Mouse (Mus musculus) gastrocnemius, postnatal 14 days (tissue): ENCODE results near the gene Gm42878. TPM values are rescaled to one million over a fixed set of nuclear protein-coding genes. Genes with fewer than 3 reads are reported as not detected.
"Not testable (repeated sequence)": the region's sequence is repeated elsewhere in the genome, so short reads cannot be mapped to it uniquely, and the experiment has no call there.

ENCODE experiments used
- DNase-seq: peaks from one replicate; pipeline ENCODE4 v3.0.0; 2021; ENCODE audit warnings: mixed read lengths
- intact Hi-C: fragments of 180-260 bp; cut with DNase I; formaldehyde crosslinking; loops from one replicate; pipeline ENCODE4 v1.15.1; 2025; ENCODE audit warnings: low total_unique reads
- total RNA-seq, 2 experiments: library from RNA; stranded (reverse); gene quantifications; 2 replicates each; pipeline ENCODE4 v1.2.3; 2021

The Gm42878 gene
- total RNA-seq, 2 experiments from 2014 or later: not detected

DNA sequence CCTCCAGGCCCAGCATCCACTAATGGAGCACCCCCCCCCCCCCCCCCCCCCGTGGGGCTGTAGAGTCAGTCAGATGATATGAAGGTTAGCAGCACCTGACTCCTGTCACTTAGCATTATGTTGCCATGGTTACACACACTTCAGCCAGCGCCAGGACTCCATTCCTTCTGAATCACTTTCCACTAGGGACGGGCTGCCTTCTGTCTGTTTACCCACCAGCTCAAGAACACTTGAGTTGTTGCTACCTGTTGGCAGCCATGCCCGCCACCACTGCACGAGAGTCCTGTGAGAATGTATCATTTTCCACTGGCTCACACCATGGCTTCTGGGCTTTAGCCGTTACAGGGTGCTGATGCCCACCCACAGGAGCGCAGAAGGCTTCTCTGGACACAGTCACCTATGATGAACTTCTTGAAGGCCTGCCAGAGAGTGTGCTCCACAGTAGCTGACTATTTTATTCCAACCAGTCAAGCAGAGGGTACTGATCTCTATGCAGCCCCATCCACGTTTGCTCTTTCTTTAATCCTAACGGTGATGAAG, 24.7 kb upstream of the Gm42878 start:
- intact Hi-C loops: loop anchor here (5.0 kb wide), 1 partner anchor 32 kb away; no protein-coding TSS in a partner anchor
- no peak for DNase-seq

DNA sequence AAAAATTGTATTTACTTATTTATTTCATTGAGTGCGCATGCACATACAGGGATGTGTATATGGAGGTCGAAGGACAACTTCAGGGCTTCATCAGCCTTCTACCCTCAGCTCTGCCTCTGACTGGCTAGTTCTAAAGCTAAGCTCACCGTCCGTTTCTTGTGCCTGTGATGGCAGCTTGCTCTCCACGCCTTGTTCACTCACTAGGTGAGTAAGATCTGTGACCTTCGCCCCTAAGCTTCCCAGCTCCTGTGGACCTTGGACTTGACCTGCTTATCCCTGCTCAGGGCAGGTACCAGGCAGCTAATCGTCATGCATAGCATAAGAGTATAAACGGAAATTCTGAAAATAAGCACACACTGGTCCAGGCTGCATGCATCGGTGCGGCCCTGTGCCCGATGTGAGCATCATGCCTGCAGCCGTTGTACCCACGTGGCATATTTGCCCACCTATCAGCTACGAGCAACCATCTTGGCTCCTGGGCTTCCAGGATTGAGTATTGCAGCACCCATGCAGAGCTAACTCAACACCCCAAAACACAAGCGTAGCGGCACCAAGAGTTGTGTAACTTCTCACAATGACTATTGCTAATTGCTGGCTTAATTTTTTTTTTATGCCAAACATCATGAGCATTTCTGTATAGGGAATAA, 20.9 kb upstream of the Gm42878 start:
- intact Hi-C loops: loop anchor here (5.0 kb wide), 1 partner anchor 36 kb away; no protein-coding TSS in a partner anchor
- no peak for DNase-seq

DNA sequence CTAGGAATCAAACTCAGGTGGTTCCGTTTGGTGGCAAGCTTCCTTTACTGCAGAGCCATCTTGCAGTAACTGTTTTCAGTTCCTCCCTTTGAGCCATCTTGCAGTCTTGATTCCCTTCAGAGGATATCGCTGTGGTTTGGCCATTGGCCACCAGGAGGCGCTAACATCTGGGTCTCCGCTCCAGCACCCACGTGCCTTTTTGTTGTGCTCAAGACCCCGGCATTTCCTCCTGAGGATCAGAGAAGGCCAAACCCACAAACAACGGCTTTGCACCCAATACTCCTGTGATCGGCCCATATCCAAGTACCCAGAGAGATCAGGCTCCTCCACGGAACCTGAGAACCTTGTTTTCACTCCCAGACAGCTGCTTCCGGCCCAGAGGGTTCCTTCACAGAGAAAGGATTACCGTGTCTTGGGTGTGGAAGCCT, 19.2 kb upstream of the Gm42878 start:
- intact Hi-C loops: no loop called here
- DNase-seq: peak; percentile 88

DNA sequence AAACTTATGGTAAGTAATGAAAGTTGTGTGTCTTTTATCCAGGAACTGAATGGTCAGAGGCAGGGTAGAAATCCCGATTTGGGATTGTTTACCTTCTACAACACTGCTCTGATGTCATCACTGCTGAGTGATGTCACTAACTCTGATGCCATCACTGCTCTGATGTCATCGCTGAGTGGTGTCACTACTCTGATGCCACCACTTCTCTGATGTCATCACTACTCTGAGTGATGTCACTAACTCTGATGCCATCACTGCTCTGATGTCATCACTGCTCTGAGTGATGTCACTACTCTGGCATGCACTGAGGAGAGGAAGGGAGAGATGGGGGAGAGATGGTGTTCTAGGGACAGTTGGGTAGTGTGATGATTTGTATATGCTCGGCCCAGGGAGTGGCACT, 17.2 kb upstream of the Gm42878 start:
- intact Hi-C loops: no loop called here
- DNase-seq: no peak

DNA sequence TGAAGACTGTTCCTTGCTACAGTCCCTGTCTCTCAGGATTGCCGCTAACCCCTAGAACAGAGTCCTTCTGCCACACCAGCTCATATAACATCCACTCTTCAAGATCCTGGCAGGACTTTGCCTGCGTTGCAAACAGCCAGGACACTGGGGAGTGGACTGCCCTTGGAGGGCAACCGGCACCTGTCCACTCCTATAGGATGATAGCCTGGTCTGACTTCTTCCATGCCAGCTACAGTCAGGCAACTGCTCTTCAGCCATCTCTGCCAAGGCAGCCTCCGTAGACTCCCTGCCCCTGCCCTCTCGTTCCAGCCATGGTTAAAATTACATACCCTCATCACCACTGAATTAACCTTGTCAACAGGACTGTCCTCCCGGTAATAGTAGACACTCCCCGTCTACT, 3.9 kb upstream of the Gm42878 start:
- DNase-seq: peak; percentile 53
- intact Hi-C loops: no loop called here

DNA sequence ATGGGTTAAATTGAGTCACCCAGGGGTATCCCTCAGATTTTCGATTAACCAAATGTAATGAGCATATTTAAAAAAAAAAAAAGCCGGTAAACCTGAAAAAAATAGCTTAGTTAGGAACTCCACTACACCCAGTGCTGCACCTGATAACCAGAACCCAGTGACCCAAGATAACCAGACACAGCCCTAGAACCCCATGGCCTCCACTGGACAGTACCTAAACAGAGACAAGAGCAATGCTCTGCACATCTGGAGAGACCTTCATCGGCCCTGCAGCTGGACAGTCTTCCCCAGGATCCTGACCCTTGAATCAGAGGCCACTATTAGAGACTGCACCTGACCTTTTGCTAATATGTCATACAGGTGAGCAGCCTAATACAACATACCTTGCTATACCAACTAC, 1.8 kb upstream of the Gm42878 start:
- no peak for DNase-seq
- intact Hi-C loops: no loop called here

DNA sequence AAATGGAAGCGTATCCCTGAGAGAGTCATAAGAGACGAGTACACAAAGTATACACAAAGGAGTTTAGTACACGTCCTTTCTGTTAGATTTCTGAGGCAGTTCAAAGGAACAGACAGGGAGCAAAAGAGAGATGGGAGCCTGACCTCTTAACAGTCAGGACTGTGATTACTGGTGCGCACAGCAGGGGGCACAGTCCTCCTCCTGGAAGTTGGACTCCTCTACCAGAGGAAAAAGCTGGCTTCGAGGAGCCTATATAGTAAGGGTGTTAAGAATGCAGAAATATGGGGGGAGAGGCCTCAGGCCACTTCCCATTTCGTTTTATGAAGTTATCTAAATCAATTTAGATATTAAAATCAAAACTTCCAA, 1.2 kb upstream of the Gm42878 start:
- peak; percentile 68 for DNase-seq
- intact Hi-C loops: no loop called here

DNA sequence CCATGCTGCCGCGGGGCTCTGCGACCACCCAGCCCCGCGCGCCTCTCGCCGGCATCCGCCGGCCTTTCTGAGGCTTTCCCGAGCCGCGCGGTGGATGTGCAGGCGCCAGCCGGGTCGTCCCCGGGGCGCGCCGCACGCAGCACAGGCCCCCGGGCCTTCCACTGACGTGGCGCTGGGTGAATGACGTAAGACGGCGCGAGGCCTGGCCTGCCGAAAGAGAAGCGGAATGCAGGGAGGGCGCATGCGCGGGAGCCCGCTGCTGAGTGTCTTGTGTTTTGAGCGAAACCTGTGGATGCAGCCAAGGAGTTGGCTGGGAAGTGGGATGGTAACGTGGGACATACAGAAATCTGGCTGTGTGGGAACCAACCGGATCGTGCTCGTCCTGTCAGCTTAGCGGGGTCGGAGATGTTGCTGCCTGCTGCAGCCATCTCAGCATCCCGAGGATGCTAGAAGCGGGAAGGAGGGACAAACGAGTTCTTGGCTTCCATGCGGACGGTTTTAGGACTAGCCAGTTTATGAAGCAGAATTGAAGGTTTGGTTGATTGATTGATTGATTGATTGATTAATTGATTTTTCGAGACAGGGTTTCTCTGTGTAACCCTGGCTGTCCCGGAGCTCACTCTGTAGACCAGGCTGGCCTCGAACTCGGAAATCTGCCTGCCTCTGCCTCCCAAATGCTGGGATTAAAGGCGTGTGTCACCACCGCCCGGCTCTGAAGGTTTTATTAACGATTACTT, 679 bp upstream of the Gm42878 start, which contains the start of gene Mapkapk5:
TSS of gene Mapkapk5 (minus strand) at position 113 of the 737 bp plus-strand sequence.
- intact Hi-C loops: no loop called here
- DNase-seq: peak; percentile 97

DNA sequence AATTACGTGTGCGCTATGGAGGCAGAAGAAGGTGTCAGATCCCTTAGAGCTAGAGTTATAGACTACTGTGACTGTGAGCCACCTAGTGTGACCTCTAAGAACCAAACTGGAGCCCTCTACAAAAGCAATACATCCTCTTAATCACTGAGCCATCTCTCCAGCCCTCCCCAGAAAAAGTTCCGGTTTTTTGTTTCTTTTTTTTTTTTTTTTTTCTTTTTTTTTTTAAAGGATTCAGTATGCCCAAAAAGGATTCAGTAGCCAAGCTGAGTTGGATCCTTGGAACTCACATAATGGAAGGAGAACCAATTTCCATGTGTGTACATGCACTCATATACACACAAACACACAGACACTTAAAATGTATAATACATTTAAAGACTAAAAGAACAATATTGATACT, 1.9 kb downstream of the Gm42878 start:
- intact Hi-C loops: no loop called here
- DNase-seq: no peak

DNA sequence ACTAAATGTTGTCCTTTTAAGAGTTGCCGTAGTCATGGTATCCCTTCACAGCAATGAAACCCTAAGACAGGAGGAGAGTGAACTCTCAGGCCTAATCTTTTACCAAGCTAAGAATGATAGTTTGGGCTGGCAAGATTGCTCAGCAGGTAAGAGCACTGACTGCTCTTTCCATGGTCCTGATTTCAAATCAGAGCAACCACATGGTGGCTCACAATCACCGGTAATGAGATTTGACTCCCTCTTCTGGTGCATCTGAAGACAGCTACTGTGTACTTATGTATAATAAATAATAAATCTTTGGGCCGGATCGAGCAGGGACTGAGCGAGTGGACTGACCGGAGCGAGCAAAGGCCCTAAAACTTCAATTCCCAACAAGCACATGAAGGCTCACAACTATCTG, 4.0 kb downstream of the Gm42878 start:
- intact Hi-C loops: no loop called here
- no peak for DNase-seq

DNA sequence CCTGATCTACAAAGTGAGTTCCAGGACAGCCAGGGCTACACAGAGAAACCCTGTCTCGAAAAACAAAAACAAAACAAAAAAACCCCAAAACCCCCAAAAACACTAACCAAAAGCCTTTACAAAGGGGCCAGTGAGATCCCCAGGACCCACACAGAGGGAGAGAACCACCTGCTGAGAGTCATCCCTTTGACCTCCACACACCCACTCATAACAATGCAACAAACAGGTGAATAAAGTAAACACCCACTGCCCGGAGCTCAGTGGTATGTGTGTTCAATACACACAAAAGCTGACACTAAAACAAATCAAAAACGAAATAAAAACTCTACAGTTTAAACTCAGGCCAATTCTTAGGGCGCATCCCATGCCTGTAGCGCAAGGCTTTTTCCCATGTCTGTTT, 5.2 kb downstream of the Gm42878 start:
- intact Hi-C loops: no loop called here
- DNase-seq: no peak

DNA sequence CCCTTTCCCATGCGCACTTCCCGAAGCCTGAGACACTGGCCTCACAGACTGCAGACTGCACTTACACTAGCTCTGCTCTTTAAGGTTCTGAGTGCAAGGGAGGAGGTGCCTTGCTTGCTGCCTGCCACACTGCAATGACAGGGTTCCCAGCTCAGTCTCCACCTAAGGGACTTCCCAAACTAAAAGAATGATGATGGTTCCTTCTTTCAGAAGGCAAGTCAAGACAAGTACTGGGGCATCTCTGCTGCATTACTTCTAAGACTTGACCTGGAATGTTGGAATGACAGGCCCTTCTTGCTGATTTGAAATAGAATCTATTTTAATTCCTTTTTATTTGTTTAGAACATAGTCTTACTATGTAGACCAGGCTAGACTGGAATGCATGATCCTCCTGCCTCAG, 7.7 kb downstream of the Gm42878 start:
- no peak for DNase-seq
- intact Hi-C loops: no loop called here

DNA sequence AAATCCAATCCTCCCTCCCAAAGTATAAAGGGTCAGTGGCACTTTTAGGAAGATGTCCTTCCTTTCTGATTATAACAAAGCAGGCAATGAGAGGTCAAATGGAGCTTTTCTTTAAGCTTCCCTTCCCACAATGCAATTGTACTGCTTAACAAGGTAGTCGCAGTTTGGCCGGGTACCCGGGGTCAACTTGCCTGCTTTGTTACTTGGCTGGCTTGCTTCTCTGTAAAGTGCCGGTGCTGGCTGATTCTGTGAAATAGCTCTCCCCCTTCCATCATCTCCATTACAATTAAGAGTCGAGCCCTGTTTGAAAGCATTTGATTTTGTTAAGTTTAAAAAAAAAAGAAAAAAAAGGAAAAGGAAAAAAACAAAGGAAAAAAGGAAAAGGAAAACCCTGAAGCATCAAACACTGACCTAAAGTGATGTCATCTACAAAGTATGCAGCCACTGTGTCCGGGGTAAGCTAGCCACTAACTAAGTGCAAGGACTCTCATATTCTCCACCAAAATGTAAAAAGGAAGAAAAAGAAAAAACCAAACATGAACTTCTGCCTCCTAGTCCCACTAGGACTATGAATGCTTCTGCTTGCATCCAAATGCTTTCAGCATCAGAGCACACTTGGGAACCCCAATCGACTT, 8.2 kb downstream of the Gm42878 start:
- no peak for DNase-seq
- intact Hi-C loops: no loop called here

DNA sequence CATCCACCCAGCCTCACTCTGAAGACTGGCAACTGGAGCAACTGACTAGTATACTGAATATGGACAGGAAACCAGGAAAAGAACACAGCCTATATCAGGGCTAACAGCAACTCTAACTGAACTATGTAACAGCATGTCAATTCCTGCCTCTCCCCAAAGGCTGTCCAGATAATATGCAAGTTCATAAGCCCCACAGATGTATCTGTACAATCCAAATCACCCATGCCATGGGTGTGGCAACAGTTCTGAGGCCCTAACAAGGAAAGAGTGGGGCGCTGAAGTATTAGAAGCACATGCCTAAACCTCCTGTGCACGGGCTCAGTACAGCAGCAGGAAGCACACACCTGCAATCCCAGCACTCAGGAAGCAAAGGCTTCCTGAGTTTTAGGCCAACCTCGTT, 10.2 kb downstream of the Gm42878 start:
- intact Hi-C loops: no loop called here
- DNase-seq: no peak

DNA sequence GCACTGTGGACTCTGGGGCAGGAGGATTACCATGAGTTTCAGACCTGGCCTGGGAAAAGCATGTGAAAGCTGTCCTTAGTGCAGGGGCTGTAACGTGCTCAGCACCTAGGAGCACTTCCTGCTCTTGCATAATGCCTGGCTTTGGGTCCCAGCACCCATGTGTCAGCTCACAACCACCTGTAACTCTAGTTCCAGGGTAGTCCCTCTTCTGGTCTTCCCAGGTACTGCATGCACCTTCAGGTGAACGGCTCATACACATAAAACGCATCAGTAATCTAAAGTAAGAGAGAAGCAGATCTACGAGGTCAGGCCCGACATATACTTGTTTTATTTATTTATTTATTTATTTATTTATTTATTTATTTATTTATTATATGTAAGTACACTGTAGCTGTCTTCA, 10.8 kb downstream of the Gm42878 start:
- intact Hi-C loops: no loop called here
- DNase-seq: no peak

DNA sequence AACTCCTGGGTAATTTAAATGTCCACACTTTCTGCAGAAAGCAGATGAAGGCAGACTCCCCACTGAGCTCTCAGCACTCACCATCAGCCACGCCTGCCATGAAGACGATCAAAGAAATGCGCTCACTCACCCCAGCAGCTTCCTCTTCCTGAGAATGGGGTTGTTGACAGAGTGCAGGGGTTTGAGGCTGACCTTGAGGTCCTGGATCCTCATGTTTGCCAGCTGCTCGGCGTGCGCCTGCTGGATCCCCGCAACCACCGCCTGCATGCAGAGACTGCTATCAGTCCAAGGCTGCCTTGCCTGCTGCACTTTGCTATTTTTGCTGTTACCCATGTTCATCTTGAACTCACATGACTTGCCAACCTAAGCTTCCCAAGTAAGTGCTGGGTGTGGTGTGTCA, 18.3 kb downstream of the Gm42878 start:
- intact Hi-C loops: no loop called here
- DNase-seq: no peak

DNA sequence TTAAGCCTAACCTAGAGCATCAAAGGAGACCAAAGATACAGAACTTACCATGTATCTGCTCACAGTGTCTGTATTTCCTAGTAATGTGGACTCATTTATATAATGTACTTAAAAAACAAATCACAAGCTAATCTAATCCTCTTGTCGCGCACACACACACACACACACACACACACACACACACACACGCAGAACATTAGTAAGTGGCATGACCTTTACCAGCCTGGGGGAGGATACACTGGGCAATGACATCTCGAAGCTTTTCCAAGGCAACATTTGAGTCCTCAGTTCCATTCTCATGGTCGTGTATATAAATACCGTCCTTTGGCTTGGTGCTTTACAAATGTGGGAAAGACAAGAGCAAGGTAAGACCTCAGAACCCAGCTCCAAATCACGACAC, 18.8 kb downstream of the Gm42878 start:
- intact Hi-C loops: no loop called here
- DNase-seq: no peak

DNA sequence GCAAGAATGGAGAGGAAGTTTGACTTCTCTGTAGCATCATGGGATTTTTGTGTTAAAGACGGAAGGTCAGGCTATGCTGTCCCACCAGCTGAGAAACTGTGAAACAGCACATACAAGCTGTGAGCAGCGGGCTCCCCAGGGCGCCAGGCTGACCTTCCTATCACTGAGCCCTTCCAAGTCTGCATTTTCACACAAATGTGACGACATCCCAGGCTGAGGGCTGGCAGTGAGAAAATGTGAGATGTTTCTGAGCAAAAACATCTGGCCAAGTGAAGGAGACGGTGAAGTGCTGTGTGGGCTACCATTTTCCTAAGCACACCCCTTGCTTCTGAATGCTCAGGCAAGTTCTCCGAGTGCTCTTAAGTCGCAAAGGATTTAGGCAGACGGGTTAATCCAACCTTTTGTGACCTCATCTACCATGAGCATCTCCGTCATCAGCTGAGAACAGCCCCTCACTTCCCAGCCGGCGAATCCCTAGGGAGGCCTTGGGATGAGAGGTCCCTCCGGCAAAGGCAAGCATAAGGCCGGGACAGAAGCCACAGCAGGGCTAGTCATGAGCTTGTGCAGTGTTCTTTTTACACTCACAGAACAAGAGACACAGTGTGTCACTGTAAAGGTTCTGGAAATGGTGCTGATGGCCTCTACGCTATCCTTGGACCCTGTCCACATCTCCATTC, 19.4 kb downstream of the Gm42878 start:
- DNase-seq: no peak
- intact Hi-C loops: no loop called here

DNA sequence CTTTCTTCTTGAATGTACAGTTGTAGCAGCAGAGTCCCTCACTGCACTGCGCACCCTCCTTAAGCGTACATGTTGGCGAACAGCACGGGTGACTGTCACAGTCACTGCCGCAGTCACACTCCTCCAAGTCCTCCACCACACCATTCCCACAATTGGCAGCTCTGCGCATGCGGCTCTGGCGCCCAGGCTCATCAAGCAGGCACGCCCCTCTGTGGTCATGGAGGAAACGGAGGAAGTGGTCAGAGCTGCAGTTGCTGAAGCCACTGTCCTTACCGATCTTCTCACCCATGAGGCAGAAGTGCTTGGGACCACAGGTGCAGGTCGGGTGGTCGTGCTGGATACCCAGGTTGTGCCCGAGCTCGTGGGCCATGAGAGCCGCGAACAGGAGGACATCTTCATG, 25.5 kb downstream of the Gm42878 start:
- intact Hi-C loops, DNase-seq: not testable (repeated sequence)

DNA sequence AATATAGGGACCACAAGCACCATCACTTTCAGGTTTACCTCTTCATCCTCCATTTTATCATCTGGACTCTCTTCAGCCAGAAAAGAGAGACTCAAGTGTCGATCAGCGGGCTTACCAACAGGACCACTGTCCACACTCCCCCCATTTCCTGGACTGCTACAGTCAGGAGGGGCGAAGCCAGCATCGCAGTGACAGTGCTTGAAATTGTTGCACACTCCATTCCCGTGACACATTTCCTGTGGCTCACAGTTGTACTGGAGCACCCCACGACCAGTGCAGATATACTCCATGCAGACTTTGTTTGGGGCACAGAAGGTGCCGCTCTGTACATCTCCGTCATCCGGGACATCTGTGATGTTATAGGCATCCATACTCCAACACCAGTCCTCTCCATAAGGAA, 26.3 kb downstream of the Gm42878 start:
- DNase-seq: no peak
- intact Hi-C loops: no loop called here
